Mouse (Mus musculus): ENCODE measurements at regions not wholly inside any gene's neighbourhood (a gene's known extent, or its start where the extent isn't known, plus 50 kb on each side); places are given as distances from the start of the nearest gene placed in this dataset.

DNA sequence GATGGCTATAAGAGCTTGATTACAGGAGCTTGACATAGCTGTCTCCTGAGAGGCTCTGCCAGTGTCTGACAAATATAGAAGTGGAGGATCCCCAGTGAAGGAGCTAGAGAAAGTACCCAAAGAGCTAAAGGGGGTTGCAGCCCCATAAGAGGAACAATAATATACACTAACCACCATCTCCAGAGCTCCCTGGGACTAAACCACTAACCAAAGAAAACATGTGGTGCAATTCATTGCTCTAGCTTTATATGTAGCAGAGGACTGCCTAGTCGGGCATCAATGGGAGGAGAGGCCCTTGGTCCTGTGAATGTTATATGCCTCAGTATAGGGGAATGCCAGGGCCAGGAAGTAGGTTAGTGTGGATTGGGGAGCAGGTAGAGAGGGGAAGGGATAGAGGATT, 635.0 kb upstream of the Sel1l start:
- Histone ChIP-seq H3K27me3 (ENCODE audit: control insufficient read depth in 1 of 2, insufficient read depth in 2 of 2, low read length in 2 of 2) (no peaks in the 10 kb centered on the region), H3K36me3 (ENCODE audit: control insufficient read depth in 1 of 2, insufficient read depth in 2 of 2, low read length in 2 of 2) (no peaks in the 10 kb centered on the region), H3K4me1 (ENCODE audit: control insufficient read depth in 1 of 2, insufficient read depth in 2 of 2, low read length in 2 of 2) (no peaks in the 10 kb centered on the region), H3K4me3 (ENCODE audit: control insufficient read depth in 1 of 2, insufficient read depth in 1 of 2, low read depth in 2 of 2, low read length in 2 of 2) (no peak overlapping the region), H3K79me2 (ENCODE audit: control insufficient read depth, insufficient read depth, low read length, poor library complexity) (no peaks in the 10 kb centered on the region), H3K27ac (ENCODE audit: control insufficient read depth, low read depth, low read length) (no peak overlapping the region), H3K9ac (ENCODE audit: control insufficient read depth, low read depth, low read length, poor library complexity, severe bottlenecking) (no peak overlapping the region), H3K9me3 (replicated peaks; ENCODE audit: insufficient read depth, low read length) (no peaks in the 10 kb centered on the region)
- DNase-seq (ENCODE audit: low read depth, low spot score) = no peak
- TF ChIP-seq POLR2AphosphoS2 (IDR thresholded peaks at IDR 0.05; ENCODE audit: low read length) = no peak
- no peak for TF ChIP-seq GABPA (IDR thresholded peaks at IDR 0.05; ENCODE audit: low read depth, low read length)
- no peak for TF ChIP-seq BHLHE40 (IDR thresholded peaks at IDR 0.05; ENCODE audit: borderline replicate concordance, low read depth, low read length)
- no peak for TF ChIP-seq ZC3H11A (IDR thresholded peaks at IDR 0.05; ENCODE audit: low read depth, low read length)
- TF ChIP-seq E2F4 (IDR thresholded peaks at IDR 0.05; ENCODE audit: borderline replicate concordance, low read depth, low read length) = no peak
- no peak for TF ChIP-seq MXI1 (IDR thresholded peaks at IDR 0.05; ENCODE audit: low read depth, low read length)
- no peak for TF ChIP-seq USF2 (IDR thresholded peaks at IDR 0.05; ENCODE audit: borderline replicate concordance in 1 of 2, insufficient read depth in 1 of 2, low read depth in 1 of 2, low read length in 2 of 2)
- no peak for TF ChIP-seq USF1 (IDR thresholded peaks at IDR 0.05; ENCODE audit: low read depth, low read length)
- TF ChIP-seq RCOR1 (IDR thresholded peaks at IDR 0.05; ENCODE audit: low read depth, low read length) = no peak
- no peak for TF ChIP-seq ELF1 (IDR thresholded peaks at IDR 0.05; ENCODE audit: low read depth, low read length)
- TF ChIP-seq POLR2A (IDR thresholded peaks at IDR 0.05; ENCODE audit: control insufficient read depth in 1 of 2, insufficient read depth in 1 of 2, low read depth in 1 of 2, low read length in 2 of 2, poor library complexity in 1 of 2) = no peak
- no peak for TF ChIP-seq KAT2A (conservative IDR thresholded peaks at IDR 0.05; ENCODE audit: low read depth, low read length)
- no peak for TF ChIP-seq MEF2A (IDR thresholded peaks at IDR 0.05; ENCODE audit: extremely low read depth, insufficient replicate concordance, low read depth, low read length, poor library complexity, severe bottlenecking)
- TF ChIP-seq UBTF (IDR thresholded peaks at IDR 0.05; ENCODE audit: borderline replicate concordance, insufficient read depth, low read depth, low read length) = no peak

- Histone ChIP-seq H3K27me3 (ENCODE audit: control insufficient read depth in 1 of 2, insufficient read depth in 2 of 2, low read length in 2 of 2) (no peaks in the 10 kb centered on the region), H3K27ac (ENCODE audit: control insufficient read depth, low read depth, low read length) (no peak overlapping the region), H3K4me1 (ENCODE audit: control insufficient read depth in 1 of 2, insufficient read depth in 2 of 2, low read length in 2 of 2) (no peaks in the 10 kb centered on the region), H3K9me3 (replicated peaks; ENCODE audit: insufficient read depth, low read length) (no peaks in the 10 kb centered on the region), H3K4me3 (ENCODE audit: control insufficient read depth in 1 of 2, insufficient read depth in 1 of 2, low read depth in 2 of 2, low read length in 2 of 2) (no peak overlapping the region), H3K79me2 (ENCODE audit: control insufficient read depth, insufficient read depth, low read length, poor library complexity) (no peaks in the 10 kb centered on the region), H3K9ac (ENCODE audit: control insufficient read depth, low read depth, low read length, poor library complexity, severe bottlenecking) (no peak overlapping the region), H3K36me3 (ENCODE audit: control insufficient read depth in 1 of 2, insufficient read depth in 2 of 2, low read length in 2 of 2) (no peaks in the 10 kb centered on the region)
- TF ChIP-seq CTCF (IDR thresholded peaks at IDR 0.05 in 2 of 3, conservative IDR thresholded peaks at IDR 0.05 in 1 of 3; ENCODE audit: control insufficient read depth in 1 of 3, insufficient read depth in 1 of 3, low read depth in 2 of 3, low read length in 3 of 3, poor library complexity in 1 of 3, severe bottlenecking in 1 of 3) (no peak), MAZ (IDR thresholded peaks at IDR 0.05; ENCODE audit: low read depth, low read length) (no peak), NRF1 (IDR thresholded peaks at IDR 0.05; ENCODE audit: insufficient read depth, low read depth, low read length, poor library complexity, severe bottlenecking) (no peak), ZMIZ1 (IDR thresholded peaks at IDR 0.05; ENCODE audit: low read depth, low read length) (no peak)
- no peak for DNase-seq (ENCODE audit: low read depth, low spot score)
Measured at GRCm38 (mm10) chr12:92474293-92475062, 625.5 kb upstream of the Sel1l start.
